Mouse (Mus musculus) heart, adult 18-20 months (tissue): ENCODE results near the gene Pphln1. TPM values are rescaled to one million over a fixed set of nuclear protein-coding genes. Genes with fewer than 3 reads are reported as not detected.
A peak's percentile ranks its signal among the peaks of the same experiment; 100 is the strongest.

ENCODE experiments used
- DNase-seq, 2 experiments: peaks; one replicate each; pipeline ENCODE4 v3.0.0; 2021 to 2022; ENCODE audit warnings: mixed read lengths in 1 of 2
- total RNA-seq, 2 experiments: library from RNA; stranded (reverse); gene quantifications; 2 replicates each; pipeline ENCODE4 v1.2.3; 2021

Gene Pphln1
- total RNA-seq, 2 experiments from 2014 or later: 20.2 to 25.9 TPM

DNA sequence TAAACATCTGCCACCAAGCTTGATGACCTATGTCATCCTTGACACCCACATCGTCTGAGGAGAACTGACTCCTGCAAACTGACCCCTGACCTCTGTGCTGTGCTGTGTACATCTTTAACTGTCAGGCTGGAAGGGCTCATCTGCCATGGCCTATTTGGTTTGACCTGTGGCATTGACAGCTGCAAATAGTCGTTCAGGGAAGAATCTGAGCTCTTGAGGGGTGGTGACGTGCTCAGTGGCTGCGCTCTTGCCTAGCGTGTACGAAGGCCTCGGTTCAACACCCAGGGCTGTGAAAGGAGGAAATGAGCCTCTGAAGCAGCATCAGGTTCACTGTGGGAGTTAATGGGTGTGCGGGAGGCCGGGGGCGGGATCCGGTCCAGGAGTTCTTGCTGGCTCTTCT, 35.7 kb downstream of the Pphln1 start:
- DNase-seq: no peak

DNA sequence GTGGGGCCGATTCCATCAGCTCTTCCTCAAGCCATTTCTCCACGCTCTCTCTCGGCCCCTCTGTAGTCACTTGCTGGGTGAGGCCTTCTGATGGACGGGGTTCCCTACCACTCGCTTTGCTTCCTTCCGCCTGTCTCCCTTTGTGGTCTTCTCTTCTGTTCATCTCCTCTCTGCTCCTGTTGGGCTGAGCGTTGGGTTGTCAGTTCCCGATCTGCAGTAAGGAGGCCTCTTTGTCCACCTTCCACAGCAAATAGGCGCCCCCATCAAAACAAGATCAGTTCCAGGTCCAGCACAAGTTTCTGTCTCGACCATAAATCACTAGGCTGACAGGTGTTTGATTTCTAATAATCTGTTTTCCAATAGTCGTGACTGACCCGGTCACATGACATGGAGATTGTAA, 37.8 kb downstream of the Pphln1 start:
- no peak for DNase-seq

- DNase-seq: peak; percentile 28 to 71
These were observed 40.5 kb downstream of the Pphln1 start for GRCm38 (mm10) chr15:93438663-93439062.

DNA sequence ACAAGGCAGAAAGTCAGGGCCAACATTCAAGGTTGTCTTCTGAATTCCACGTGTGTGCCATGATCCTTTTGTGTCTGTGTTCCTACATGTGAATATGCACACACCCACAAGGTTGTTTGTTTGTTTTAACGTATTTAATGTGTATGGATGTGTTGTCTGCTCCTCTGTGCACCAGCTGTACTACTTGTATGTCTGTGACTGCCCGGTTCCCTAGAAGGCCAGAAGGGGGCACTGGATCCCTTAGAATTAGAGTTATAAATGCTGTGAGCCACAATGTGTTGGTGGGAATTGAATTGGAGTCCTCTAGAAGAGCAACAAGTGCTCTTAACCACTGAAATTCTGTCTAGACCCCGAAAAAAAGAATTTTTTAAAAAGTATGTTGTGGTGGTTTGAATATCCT, 44.1 kb downstream of the Pphln1 start:
- DNase-seq: no peak

GRCm38 (mm10) chr15:93443676-93444075, 45.5 kb downstream of the Pphln1 start:
- DNase-seq: no peak

DNA sequence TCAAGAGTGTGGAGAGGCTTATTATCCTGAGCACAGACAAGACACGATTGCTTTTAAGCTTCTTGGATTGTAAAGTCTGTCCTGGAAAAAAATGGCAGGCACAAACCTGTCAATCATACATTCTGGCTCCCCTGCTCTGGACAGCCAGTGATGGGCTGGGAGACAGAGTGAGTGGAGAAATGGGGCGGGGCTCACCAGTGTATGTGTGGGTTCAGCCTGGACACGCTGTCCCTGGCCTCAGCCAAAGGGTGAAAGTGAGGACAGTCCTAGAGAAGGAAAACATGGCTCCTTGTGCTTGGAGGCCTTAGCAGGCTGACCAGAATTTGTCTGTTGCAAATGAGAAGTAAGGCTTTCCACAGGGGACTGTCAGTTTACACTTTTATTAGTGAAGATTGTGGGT, 50.7 kb downstream of the Pphln1 start:
- no peak for DNase-seq

DNA sequence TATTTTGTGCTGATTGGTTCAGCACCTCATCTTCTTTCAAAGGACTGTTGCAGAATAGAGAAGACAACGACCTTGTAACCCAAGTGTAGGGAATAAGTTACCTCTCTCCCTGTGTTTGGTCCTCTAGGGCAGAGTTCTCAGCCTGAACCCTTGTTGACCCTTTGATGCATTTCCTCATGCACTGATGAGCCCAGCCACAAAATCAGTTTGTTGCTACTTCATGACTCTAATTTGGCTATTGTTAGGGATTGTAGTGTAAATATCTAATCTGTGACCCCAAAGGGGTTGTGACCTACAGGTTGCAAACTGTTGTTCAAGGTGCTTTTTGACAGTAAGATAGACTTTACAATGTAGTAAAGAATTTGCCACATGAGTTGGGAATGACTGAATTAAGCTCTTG, 55.1 kb downstream of the Pphln1 start:
- no peak for DNase-seq

DNA sequence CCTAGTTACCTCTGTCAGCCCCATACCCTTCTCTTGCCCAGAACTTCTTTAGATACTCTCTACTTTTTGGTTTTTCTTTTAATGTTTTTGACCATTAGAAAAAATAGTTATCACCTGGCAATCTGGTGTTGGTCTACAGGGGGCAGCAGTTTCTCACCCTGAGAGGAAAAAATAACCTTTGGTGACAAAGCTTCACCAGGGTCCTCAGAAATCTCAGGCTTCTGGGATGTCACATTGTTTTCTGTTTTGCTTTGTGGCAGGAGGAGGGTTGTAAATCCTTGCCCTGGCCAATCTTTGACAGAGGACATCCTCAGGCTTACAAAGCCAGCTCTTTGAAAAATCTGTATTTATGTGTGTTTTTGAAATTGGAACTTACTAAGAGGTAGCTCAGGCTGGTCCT, 57.9 kb downstream of the Pphln1 start:
- DNase-seq: peak in 1 of 2 experiments; percentile 17

GRCm38 (mm10) chr15:93459422-93459821, 61.3 kb downstream of the Pphln1 start:
- DNase-seq: no peak

DNA sequence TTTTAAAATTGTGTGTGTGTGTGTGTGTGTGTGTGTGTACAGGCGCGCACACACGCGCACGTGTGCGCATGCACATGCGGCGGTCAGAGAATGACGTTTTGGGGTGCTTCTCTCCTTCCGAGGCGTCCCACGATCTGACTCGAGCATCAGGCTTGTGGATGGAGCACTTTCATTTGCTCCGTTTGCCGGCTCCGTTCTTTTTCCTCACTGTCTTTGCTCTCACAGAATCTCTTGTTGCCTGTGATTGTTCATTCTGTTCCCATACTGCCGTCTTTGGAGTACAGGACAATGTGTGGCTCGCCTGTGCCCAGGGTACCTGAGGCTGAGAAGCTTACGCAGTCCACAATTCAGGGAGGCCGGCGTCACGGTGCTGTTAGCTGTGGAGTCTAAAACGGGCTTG, 62.9 kb downstream of the Pphln1 start:
- no peak for DNase-seq

DNA sequence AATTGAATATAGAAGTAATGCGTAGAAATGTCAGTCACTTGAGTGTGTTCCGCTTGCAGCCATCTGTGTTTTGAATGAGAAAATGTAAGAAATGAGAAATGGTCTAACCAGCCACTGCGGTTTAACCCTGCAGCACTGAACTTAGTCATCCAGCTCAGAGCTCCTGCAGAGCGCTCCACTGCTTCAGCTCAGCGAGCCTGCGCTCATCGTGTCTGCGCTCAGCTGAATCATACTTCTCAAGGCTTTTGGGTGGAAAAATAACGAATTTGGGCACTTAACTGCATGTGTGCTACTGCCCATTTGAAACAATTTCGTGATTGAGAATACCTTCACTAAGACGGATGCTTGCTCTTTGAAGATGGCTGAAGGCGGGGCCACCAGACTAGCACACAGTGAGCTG, 73.5 kb downstream of the Pphln1 start:
- DNase-seq: no peak

DNA sequence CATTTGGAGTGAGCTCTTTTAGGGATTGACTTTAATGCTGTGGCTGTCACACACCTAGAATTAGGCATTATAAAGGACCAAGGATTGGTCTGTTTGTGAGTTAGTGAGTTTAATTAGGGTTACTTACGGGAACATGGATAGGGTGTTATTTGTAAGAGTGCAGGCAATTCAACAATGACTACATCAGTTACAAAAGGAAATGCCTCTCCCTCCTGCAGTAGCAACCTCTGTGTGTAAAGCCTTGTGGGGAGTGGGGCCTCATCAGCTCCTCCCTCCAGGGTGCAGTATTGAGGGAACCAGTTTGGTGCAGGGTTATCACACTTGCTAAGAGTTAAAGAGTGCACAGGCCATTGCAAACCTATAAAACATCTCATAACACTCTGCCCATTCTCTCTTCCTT, 73.9 kb downstream of the Pphln1 start:
- DNase-seq: no peak

DNA sequence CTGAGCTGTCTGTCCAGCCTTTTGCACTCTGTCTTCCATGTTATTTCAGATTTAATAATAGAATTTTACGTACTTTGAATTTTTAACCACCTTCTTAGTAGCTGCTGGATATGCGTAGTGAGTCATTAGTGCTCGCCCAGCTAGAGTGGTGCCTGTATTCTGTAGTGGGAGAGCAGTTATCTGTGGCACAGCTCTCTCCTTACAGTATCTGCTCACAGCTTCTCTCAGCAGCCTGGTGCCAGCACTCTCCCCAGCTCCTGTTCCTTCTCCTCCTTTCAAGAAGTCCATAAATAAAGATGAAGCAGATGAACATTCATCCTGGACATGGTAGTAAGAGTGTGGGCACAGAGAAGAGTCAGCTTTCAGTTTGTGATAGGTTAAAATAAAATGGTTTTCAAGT, 76.1 kb downstream of the Pphln1 start:
- no peak for DNase-seq

DNA sequence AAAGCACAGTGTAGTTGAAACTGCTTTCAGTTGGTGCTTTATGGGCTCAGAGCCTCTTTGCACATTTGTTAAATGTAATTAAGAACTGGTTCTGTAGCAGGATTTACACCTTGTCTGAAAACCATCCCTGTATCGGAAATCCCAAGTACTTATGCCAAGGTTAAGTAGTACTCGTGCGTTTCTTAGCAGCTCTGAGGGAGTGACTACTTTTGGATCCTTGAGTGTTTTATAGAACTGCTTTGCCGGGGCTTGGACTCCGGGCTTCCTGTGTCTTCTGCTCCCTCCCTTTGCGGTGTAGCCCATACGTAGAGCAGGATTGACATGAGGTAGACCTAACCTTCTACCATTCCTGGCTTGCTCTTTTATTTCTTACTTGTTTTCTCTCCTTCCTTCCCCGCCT, 77.5 kb downstream of the Pphln1 start:
- no peak for DNase-seq

- no peak for DNase-seq
These were observed 79.6 kb downstream of the Pphln1 start for GRCm38 (mm10) chr15:93477729-93478128.

GRCm38 (mm10) chr15:93478676-93479075, 80.5 kb downstream of the Pphln1 start:
- DNase-seq: no peak

- DNase-seq: no peak
These were observed 81.3 kb downstream of the Pphln1 start for GRCm38 (mm10) chr15:93479445-93479844.

- DNase-seq: no peak
These were observed 83.0 kb downstream of the Pphln1 start for GRCm38 (mm10) chr15:93481112-93481511.

GRCm38 (mm10) chr15:93484261-93484710, 86.1 kb downstream of the Pphln1 start:
- DNase-seq: no peak

- no peak for DNase-seq
These were observed 87.1 kb downstream of the Pphln1 start for GRCm38 (mm10) chr15:93485252-93485651.

DNA sequence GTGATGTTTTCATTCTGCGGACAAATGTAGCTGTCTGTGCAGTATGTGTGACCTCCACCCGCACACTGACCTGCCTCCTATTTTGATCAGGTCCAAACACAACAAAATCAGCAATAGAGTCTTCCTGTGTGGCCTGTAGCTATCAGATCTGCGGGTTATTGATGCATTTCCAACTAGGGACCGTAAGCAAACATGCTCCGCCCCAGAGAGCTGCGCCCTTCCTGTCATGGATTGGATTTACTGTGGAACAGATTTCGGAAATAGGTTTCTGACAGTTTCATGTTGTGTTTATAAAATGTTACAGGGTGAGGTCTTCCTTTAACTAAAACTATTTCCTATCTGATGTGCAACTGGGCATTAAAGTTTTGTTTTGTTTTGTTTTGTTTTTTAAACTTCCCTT, 87.9 kb downstream of the Pphln1 start:
- DNase-seq: peak; percentile 35 to 64

DNA sequence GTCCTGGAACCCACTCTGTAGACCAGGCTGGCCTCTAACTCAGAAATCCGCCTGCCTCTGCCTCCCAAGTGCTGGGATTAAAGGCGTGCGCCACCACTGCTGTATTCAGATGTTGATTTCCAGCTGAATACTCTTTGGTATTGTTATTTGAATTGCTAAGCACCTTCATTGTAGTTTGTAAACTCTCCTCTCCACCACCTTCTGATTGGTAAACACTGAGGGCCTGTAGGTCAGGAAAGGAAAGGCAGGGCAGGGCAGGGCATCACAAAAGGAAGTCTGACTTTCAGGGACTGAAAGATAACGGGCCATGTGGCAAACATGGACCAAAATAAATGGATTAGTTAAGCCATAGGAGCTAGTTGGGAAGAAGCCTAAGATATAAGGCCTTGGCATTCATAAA, 91.4 kb downstream of the Pphln1 start:
- DNase-seq: no peak

DNA sequence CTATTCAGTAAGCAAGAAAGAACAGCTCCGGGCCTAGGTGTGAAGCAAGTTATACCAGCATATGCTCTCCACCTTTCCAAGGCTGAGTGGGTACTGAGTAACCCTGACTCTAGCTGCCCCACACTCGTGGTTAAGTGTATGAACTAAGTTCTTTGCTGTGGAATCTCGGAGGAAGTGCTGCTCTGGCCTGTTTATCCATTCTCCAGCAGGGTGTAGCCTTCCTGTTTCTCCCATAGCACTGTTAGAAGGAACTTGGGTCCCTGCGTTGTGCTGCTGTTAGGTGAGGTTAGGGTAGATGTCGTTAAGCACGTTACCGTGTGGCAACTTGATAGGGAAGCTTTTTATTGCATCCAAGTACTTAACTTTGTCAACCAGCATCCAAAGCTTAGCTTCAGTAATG, 96.5 kb downstream of the Pphln1 start:
- DNase-seq: peak; percentile 25

- DNase-seq: no peak
These were observed 101.7 kb downstream of the Pphln1 start for GRCm38 (mm10) chr15:93499866-93500265.

DNA sequence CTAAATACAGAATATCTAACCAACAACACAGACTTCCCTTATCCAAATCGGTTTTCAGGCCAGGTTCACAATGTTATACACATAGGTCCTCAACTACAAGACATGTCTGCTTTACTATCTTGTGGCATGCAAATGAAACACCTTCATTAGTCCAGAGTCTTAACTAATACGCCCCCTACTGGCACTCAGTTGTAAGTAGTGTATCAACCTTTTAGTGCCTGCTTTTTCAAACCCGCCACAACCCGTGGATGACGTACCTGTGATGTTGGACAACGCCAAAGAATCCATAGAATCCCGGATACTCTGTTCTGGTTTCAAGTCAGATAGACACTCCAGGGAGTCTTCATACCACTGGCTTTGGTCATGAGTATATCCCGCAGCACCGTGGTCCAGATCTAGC, 104.6 kb downstream of the Pphln1 start:
- DNase-seq: no peak
